Mouse (Mus musculus) ES-CJ7 (cell line): ENCODE data around the gene Cox6b2.

Experiments used
- DNase-seq: peaks from one replicate; pipeline ENCODE4 v3.0.0; 2011; ENCODE audit warnings: low read depth, low spot score

The Cox6b2 gene

GRCm38 (mm10) chr7:4764946-4765710 lies 12.2 kb upstream of the Cox6b2 start:
- DNase-seq: no peak

GRCm38 (mm10) chr7:4759670-4760069 lies 6.8 kb upstream of the Cox6b2 start:
- DNase-seq: no peak

DNA sequence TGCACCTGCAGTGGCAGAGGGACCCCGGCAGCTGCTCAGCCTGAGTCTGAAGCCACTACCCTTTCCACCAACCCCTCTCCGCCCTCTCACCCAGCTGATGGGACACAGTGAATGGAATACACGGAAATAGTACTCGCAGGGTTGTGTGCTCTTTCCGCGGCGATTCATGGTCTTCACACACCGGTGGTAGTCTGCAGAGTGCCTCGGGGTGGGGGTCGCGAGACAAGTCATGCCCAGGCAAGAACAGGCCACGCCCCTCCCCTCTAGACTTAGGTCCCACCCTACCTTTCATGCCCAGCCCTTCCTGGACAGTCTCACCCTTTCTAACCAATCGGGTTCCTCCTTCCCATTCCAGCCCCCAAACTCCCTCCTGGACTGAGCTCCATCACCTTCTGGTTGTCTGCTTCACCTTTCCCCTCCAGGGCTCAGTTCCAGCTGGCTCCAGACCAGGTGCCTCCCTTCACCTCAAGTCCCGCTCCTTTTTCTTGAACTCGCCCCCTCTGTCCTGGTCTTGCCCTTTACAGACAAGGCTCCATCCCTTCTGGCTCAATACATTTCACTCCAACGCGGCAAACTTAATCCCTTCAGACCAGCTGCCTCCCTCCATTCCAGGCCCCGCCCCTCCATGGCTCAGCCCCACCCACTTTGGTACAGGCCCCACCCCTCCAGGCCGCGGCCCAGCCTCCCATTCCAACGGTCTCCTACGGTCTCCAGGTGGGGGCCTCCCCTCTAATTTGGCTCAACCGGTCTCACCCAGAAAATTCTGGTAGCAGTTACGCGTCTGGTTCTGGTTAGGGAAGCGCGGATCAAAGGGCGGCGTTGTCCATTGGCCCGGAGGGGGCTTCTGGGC lies 698 bp downstream of the Cox6b2 start:
- peak; percentile 97 for DNase-seq

GRCm38 (mm10) chr7:4749169-4749568 lies 3.7 kb downstream of the Cox6b2 start:
- no peak for DNase-seq

GRCm38 (mm10) chr7:4748321-4748720 lies 4.6 kb downstream of the Cox6b2 start:
- peak; percentile 72 for DNase-seq

GRCm38 (mm10) chr7:4747156-4747899 lies 5.6 kb downstream of the Cox6b2 start:
- no peak for DNase-seq

GRCm38 (mm10) chr7:4746326-4746980 lies 6.4 kb downstream of the Cox6b2 start:
- no peak for DNase-seq

DNA sequence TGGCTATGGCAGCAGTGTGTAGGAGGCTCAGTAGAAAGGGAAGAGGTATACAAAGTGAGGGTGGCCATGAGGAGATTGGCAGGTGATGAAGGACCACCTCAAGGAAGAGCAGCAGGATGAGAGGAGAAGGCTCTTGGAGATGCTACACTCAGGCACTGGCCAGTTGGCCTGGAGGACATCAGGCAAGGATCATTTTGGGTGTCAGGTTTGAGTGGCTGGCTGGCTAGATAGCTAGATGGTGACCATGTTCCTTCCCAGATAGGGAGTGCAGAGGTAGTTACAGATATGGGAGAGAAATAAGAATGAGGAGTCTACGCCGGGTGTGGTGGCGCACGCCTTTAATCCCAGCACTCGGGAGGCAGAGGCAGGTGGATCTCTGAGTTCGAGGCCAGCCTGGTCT lies 8.0 kb downstream of the Cox6b2 start:
- no peak for DNase-seq

DNA sequence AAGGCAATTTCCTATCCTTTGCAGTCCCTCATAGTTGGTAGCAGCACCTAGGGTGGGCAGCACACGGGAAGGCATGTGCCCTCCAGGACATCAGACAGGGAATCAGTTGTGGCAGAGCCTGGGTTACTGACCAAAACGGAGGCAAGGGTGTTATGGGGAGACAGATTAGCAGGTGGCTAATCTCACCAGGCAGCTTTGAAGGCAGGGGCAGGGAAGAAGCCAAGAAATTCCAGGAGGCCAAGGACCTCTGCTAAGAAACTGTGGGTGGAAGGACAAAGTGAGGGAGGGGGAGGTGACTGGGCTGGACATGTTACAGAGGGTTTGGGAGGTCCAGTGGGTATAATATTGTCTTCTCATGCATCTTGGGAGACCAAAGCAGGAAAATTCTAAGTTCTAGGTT lies 9.5 kb downstream of the Cox6b2 start:
- DNase-seq: no peak

GRCm38 (mm10) chr7:4742482-4742819 lies 10.4 kb downstream of the Cox6b2 start:
- DNase-seq: no peak

- no peak for DNase-seq
Measured at GRCm38 (mm10) chr7:4741672-4742481, 11.0 kb downstream of the Cox6b2 start.

DNA sequence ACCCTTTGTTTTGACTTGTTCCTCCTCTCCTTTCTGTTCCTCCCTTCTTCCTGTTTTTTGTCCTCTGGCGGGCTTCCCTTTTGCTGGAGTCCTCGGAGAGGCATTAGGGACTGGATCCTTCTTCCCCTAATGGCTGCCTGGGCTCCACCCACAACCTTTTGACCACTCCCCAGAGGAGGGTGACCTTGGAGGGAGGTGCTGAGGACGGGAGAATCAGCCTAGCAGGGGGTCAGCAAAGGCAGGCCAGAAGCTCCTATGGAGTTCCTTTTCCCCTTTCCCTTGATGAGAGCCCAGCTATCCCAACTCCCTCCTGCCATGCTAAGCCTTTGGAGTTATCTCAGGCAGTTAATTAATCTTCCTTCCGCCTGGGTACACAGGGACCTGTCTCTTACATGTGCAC lies 11.7 kb downstream of the Cox6b2 start:
- DNase-seq: peak; percentile 90

- DNase-seq: no peak
Measured at GRCm38 (mm10) chr7:4740309-4740727, 12.6 kb downstream of the Cox6b2 start.

DNA sequence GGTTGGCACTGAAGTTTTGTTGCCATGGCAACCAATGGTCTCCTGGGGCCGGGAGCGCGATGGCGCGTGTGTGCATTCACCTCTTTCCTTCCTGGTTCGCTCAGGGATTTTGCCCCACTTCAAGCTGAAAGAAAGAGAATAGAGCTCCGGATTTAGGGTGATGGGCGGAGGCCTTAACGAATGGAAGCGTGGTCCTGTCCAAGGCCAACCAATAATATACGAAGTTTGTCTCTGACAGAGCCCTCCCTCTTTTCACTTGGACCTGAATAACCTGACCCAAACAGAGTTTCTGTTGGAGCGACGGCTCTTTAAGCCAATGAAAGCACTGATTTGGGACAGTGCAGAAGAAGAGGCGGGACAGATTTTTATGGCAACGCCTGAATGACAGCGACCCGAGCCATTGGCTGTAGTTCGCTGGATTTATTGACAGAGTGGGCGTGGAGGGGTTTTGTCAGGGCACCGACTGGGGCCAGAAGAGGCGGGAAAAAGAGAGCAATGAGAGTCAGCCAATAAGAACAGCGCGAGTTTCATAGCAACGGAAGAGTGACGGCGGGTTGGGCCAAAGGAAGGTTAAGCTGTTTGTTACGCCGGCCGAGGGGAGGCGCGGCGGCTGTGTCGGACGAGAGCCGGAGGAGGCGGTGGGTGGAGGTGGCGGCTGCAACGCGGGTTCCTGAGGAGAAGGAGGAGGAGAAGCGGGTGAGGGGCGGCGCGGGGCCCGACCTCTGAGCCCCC lies 13.2 kb downstream of the Cox6b2 start, which contains the start of gene Kmt5c:
TSS of gene Kmt5c (plus strand) at position 572 of the 732 bp plus-strand sequence.
- DNase-seq: peak; percentile 100

DNA sequence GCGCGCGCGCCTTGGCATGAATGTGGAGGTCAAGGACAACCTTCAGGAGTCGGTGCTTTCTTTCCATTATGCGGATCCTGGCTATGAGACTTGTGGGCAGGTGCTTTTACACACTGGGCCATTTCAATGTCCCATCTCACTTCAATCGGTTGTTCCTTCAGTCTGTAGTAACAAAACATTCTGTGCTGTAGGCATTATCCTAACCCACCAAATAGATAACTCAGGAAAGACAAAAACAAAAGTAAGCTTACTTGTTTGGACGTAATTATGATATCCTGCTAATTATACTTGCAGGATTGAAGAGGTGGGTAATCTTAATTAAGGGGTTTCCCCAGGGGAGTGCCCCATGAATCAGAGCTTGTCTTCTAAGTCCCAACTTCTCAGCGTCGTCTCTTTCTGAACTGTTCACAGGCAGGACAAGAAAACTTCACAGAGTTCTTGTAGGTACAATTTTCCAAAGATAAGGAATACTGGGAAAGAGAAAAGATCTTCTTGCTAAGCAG lies 13.8 kb downstream of the Cox6b2 start:
- no peak for DNase-seq

DNA sequence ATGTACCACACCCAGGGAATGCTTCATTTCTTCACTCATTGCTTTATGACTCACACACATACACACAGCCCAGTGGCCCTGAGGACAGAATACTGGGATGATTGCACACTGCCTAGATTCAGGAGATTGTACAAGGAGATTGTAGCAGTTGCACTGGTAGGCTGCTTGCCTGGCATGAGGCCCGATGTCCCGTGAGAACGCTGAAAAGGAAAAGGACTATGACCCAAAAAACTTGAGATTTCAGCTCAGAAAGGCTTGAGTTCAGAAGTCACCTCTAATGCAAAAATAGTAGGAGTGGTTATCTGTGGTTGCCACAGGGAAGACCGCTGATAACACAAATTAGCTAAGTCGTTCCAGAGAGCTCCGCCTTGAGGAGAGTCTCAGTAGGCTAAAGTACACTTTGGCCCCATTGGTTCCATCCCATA lies 19.9 kb downstream of the Cox6b2 start:
- no peak for DNase-seq

- DNase-seq: no peak
Measured at GRCm38 (mm10) chr7:4731090-4731489, 21.8 kb downstream of the Cox6b2 start.

- no peak for DNase-seq
Measured at GRCm38 (mm10) chr7:4725169-4725568, 27.7 kb downstream of the Cox6b2 start, which contains the start of gene Tmem150b. Gene Tmem150b (minus strand): TSS chr7:4725249.

DNA sequence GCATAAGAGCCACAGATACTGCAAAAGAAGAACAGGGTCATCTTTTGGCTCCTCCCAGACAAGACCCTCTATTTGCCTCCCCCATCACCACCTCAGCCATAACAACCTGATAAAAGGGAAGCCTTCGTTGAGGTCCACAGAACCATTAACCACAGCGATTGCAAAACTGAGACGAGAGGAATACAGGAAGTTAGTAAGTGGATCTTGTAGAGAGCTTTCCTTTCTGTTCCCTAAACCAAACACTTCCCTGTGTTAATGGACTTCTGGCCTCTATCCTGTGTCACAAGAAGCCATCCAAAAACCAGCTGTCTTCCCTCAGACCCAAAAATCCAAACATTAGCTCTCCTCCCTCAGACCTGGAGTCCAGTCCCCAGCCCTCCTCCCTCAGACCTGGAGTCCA lies 28.5 kb downstream of the Cox6b2 start:
- no peak for DNase-seq

DNA sequence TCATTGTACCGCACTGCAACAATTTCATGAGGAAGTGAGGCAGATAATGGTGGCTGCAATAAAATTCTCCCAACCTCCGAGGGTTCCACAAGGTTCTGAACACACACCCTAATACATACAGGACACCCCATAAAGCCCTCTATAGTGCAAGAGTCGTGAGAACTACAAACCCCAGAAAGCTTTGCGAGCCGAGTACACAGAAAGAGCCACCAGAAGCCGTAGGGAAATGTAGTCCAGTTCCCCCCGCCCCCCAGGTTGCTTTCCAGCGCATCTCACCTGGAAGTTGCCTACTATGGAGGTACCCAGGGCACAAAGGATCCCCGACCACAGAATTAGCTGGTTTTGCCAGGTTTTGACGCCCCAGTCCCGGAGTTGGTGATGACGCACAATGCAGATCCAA lies 29.4 kb downstream of the Cox6b2 start:
- DNase-seq: no peak
